Mouse (Mus musculus) ovary, adult 18-20 months (tissue): ENCODE results near the gene Thap12.

Source experiments
- DNase-seq: peaks from one replicate; pipeline ENCODE4 v3.0.0; 2022; ENCODE audit warnings: low spot score, mixed read lengths

Thap12 gene

DNA sequence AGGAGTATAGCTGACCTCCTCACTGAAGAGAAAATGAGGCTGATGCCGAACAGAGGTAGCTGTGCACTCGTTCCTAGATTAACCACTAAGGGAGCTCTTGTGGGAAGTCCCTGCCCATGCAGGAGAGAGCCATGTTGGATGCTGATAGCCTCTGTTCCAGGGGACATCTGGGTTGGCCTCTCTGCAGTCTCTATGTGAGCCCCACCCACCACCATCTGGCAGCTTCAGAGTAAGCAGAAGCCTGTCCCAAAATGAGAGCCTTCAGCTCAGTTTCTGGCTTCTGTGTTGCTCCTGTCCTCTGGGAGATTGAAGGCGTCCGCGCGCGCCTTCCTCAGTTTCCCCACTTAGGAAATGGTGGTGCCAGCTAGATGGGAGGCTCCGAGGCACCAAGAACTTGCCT is 53.7 kb downstream of the Thap12 start:
- DNase-seq, result no peak

DNA sequence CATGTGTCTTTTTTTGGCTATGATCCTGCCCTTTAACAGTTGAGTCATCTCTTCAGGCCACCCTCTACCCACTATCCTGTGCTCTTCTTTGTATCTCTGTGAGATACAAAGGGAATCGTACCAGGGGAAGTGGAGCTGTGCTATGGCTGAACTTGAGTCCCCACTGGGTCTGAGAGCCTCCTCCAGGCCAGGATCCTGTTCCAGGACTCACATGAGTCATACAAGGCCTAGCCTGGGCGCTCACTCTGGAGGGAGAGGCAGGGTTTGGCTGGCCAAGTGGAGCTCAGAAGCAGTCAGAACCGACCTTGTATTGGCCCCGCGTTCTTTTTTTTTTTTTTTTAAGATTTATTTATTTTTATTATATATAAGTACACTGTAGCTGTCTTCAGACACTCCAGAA is 57.2 kb downstream of the Thap12 start:
- DNase-seq, result no peak

DNA sequence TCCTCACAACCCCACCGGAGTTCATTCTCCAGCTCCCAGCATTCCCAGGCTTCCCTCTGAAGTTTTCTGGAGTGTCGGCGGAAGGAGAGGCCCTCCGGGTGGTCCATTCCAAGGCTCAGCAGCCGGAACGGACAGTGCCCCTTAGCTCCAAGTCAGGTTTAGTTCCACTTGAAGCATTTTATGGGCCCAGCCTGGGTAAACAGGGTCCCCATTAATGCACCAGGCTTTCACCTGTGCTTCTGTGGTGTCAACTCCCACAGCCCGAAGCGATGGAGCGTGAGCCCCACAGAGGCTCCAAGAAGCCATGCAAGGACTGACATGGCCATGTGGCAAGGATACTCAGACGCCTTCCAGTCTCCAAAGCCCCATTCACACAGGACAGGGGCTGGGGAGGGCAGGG is 61.0 kb downstream of the Thap12 start:
- DNase-seq, result no peak

DNA sequence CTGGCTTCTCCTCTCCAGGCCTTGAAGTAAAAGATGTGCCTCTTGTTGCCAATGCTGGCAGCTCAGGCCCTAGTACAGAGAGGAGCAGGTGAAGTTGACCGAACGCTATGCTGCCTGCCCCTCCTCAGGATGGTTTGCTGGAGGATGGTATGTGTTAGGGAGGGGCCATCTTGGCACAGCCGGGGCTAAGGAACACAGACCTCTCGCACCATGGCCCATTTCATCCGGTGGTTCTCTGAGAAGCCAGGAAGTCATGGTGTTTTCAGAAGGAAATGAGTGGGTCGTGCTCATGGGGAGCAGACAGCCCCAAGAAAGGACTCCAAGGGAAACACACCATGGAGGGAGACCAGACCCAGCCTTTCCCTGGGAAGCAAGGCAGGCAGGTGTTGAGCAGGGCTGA is 64.4 kb downstream of the Thap12 start:
- no peak for DNase-seq
